Mouse (Mus musculus) lung, postnatal 4 days (tissue): ENCODE measurements around the gene Xlr5a.
A peak's percentile ranks its signal among the peaks of the same experiment; 100 is the strongest.
"Not testable (repeated sequence)": the region's sequence is repeated elsewhere in the genome, so short reads cannot be mapped to it uniquely, and the experiment has no call there.

Experiments
- DNase-seq, 2 experiments: peaks; one replicate each; pipeline ENCODE4 v3.0.0; 2021

The Xlr5a gene

DNA sequence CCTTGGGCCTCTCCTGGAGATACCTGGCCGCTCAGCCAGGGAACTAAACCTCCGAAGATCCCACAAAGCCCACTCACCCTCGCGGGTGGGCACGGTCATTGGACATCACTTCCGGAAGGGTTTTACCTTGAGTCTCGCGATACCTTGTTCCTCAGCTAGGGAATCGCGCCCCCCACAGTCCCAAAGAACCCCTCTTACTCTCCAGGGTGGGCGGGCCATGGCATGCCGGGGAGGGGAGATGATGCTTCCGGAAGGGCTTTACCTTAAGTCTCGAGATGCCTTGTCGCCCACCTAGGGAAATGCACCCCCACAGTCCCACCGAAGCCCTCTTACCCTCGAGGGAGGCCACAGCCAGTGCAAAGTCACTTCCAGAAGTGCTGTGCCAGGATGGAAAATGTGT, at the start of gene Xlr5a, which contains the start of gene Xlr5c:
TSS of gene Xlr5a (minus strand) at position 101 of the 400 bp plus-strand sequence.
TSS of gene Xlr5c (minus strand) at position 101 of the 400 bp plus-strand sequence.
- not testable (repeated sequence) for DNase-seq

DNA sequence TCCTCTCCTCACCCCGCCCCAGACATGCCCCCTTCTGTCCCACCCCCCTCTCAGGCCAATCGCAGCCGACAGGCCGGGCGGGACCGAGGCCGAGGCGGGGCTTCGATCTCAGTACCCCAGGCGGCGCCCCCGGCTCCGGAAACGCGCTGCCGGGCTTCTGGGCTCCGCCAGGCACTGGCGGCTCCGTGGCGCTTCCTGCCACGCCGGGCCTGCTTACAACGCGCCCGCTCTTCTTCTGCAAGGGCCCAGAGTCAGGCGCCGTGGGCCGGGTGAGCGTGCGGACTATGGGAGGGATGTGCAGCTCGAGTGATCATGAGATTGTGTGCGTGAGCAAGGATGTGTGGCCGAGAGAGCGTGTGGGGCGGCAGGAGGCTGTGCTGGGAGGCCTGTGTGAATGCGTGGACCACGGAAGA, 49.7 kb upstream of the Xlr5a start, which contains the start of gene Zfp275:
TSS of gene Zfp275 (plus strand) at position 139 of the 413 bp plus-strand sequence.
- DNase-seq, result peak; percentile 83 to 90

DNA sequence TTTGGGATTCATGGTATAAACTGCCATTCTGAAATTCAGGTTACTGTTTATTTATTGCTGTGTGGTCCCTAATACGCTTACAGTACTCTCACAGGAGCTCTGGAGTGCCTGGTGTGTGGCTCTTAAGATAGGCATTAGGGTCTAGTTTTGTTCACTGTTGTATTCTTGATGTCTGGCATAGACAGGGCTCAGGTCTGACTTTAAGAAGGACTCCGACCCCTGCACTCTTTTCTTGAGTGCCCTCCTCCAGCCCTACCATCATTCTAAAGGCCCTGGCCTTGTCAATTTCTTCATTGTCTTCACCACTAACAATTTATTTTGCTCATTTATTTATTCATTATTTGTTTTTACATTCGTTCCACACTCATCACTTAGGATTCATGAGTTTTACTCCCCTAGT, 49.3 kb upstream of the Xlr5a start:
- no peak for DNase-seq

DNA sequence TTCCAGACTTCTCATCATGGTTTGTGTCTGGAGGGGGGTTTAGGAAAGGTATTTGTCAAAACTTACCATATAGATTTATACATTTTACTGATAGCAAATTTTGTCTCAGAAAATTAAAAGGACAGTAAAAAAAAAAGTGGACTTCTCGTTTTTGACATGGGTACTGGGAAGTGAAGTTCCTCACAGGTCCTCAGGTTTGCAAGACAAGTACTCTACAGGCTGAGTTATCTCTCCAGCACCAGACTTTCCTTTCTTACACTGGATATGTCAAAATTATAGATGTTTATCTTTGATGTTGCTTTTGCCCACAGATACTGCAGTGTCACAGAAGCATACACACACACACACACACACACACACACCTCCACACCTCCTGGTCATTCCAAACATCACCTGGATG, 48.7 kb upstream of the Xlr5a start:
- no peak for DNase-seq

DNA sequence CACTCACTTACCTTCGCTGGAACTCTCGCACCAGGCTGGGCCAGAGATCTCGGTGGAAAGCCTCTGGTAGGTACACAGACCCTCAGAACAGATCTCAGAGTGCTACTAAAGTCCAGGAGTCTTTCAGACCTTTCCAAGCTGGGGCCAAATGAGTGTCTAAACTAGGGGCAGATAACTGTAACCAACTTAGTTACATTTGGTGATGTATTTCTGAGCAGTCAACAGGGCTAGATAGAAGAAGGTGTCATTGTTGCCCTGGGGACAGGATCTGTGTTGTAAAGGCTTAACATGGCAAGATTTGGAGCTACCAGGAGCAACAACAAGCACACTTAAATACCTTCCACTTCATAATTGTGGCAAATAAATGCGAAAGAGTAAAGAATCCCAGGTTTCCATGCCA, 44.0 kb upstream of the Xlr5a start, which contains the start of gene Gm45015:
TSS of gene Gm45015 (minus strand) at position 101 of the 400 bp plus-strand sequence.
- no peak for DNase-seq

DNA sequence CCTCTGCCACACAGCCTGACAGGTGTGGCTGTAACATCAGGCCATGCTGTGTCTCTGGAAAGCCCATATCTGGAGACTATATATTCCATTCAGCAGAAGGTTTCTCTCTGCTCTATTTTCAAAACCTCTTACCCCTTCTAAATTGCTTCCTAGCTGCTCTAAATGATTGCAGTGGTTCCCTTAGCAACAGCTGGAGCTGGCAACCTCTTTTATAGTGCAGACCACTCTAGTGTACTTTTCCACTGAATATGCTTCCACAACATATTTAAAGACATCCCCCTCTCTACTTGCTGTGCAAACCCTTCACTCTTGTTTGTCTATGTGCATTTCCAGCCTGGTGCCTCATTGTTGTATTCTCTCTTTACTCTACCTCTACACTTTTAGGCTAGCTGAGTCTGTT, 40.8 kb upstream of the Xlr5a start:
- DNase-seq, result no peak

DNA sequence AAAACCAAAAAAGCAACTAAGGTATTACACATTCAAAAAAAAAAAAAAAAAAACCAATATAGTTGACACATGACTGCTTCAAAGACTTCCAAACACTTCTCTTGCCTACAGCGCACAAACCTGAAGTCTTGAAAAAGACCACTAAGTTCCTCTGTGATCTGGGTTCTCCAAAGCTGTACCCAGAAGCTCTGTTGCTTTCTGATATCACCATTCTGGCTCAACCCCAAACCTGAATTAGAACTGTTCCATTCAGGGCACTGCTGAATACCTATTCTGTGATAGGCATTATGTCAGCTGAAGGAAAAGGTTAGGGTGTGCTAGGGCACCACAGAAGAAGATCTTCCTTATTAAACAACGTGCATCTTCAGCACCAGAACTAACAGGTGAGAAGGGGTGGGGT, 34.4 kb upstream of the Xlr5a start:
- DNase-seq, result no peak

DNA sequence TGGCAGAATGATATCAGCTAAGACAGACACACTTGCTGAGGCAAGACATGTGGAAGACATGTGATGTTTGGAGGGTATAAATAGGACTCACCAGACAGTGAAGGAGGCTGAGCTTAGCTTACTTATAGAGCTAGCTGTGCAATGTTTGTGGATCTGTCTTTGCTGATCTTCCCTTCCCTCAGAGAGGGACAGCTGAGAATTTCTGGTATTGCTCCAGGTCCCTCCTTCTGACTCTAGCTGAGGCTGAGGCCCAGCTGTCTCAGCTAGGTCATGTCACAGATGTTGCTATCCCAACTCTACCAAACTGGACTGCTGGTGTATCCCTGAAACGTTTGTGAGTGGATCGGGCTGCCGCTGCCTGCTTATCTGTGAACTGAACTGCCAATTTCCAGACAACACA, 28.3 kb upstream of the Xlr5a start:
- no peak for DNase-seq

DNA sequence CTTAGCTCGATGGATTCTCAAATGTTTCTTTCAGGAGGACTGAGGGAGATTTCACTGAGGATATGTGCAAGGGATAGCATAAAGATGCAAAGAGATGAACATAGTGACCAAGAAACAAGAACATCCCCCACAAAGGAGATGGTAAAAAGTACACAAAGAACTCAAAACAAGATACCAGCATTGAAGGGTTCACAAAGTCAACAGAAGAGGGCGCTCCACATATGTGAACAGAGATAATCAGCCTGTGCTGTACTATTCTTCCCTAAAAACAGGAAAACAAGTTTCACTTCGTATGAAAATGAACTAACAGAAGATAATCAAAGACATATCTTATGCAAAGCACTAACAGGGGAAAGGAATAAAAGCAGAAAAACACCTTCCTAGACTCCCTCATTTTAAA, 19.7 kb upstream of the Xlr5a start:
- peak in 1 of 2 experiments; percentile 9 for DNase-seq

DNA sequence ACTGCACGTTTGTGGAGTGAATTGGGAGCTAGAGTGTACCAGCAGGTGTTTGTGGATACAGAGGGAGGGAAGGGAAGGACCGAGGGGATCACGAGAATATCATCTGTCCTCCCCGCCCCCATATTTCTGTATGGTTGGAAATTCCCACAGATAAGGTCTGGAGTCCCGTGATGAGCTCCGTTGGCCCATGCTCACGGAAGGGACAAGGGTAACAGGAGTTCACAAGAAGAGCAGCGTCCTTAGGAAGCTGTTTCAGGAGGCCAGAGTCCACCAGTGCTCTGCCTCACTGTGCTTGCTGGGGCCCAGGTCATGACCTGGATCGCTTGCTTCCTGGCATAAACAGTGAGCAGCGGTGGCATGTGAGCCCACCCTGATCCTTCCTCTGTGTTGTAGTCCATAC, 3.0 kb upstream of the Xlr5a start:
- DNase-seq, result not testable (repeated sequence)

DNA sequence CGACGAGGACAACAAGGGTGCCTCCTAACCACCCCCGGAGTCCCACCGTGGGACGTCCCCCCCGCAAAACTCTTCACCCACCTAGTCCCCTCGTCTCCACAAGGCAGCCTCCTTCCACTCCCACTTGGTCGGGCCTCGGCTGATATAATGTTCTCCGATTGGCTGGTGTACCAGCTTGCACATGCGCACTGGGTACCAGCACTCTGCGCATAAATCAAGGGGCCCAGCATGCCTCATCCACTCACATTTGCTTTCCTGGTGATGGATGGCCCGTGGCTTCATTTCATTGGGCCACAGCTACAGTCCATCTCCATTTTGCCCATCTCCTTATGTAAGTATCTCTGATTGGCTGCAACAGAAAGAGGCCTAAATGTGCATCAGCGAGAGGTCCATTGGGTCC, 27.5 kb downstream of the Xlr5a start, which contains the start of gene Xlr3c:
TSS of gene Xlr3c (minus strand) at position 121 of the 400 bp plus-strand sequence.
- DNase-seq, result not testable (repeated sequence)

DNA sequence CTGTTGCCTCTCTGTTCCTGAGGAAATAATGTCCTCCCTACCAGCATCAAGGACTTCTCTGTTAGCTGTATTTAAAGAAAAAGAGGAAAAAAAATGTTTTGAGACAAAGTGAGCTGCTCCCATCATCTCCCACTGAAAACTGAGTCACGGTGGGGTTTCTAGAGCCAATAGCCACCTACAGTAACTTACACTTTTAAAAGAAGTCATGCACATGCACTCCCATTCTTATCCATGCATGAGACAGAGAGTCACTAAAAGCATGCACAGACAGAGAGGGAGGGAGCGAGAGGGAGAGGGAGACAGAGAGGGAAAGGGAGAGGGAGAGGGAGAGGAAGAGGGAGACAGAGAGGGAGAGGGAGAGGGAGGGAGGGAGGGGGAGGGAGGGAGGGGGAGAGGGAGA, 30.3 kb downstream of the Xlr5a start:
- DNase-seq, result not testable (repeated sequence)

DNA sequence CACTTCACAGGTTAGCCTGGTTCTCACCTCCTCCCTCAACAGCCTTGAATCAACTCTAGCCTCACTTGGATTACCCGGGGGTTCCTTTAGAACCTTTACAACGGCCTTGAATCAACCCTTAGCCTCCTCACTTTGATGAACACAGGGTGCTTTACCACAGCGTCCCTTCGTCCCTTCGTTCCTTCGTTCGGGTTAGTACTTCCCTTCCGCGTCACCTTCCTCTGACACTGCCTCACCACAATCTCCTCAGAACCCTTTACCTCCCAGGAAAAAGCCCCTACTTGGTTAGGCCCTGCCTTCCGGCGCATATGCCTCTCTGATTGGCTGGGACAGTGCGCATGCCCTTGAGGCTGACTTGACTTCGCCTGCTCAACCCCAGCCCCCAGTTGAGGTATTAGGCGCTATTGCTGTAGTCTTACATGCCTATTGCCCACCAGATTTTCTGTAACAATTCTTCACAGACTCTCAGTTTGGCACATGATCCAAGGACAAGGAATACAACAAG, 49.9 kb downstream of the Xlr5a start, which contains the start of gene Xlr4c:
TSS of gene Xlr4c (minus strand) at position 310 of the 505 bp plus-strand sequence.
- not testable (repeated sequence) for DNase-seq

DNA sequence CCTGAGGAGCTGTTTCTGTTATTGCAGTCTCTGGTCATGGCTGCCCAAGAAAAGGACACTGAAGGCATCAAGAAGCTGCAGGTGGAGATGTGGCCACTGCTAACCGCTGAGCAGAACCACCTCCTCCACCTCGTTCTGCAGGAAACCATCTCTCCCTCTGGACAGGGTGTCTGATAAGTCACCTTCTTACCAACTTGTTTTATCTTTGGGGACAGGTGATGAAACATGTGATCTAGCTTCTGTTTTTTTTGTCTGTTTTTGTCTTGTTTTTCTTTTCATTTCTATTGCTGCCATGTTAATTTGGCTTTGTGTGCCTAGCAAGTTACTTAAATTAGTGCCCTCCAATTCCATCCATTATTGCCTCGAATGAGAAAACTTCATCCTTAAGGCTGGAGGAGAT, 63.5 kb downstream of the Xlr5a start:
- DNase-seq, result no peak

DNA sequence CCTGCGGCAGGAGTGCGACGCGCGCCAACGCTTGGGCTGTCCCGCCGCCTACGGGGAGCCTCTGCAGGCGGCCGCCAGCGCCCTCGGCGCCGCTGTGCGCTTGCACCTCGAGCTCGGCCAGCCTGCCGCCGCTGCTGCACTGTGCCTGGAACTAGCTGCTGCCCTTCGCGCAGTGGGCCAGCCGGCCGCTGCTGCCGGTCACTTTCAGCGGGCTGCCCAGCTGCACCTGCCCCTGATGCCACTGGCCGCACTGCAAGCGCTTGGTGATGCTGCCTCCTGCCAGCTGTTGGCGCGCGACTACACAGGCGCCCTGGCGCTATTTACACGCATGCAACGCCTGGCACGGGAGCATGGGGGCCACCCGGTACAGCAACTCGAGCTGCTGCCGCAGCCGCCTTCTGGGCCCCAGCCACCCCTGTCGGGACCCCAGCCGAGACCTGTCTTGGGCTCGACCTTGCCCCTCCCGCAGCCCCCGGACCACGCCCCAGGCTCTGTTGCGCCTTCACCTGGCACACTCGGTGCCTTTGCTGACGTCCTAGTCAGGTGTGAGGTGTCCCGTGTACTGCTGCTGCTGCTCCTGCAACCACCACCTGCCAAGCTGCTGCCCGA, 64.1 kb downstream of the Xlr5a start:
- DNase-seq, result peak; percentile 62 to 72

DNA sequence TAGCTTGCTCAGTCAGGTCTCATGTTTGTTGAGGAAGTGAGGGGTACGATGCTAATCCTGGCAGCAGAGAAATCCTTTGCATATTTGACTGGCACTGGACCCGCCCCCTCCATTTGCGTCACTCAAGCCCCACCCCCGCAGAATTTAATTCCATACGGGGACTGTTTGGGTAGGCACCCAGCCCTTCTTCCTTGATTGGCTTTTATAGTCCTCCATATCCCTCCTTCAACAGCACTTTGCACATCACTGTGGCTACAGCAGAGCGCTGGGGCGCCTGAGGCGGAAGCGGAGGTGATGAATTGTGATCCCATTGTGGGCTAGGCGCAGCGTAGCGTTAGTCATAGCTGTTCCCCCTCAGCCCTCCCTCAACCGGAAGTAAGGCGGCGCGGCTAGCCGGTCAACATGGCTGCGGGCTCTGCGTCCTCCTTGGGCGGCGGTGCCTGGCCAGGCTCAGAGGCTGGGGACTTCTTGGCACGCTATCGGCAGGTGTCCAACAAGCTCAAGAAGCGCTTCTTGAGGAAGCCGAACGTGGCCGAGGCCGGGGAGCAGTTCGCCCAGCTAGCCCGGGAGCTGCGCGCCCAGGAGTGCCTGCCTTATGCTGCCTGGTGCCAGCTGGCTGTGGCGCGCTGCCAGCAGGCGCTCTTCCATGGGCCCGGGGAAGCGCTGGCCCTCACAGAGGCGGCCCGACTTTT, 64.7 kb downstream of the Xlr5a start, which contains the start of gene F8a:
TSS of gene F8a (plus strand) at position 378 of the 692 bp plus-strand sequence.
- DNase-seq, result peak; percentile 84 to 89

DNA sequence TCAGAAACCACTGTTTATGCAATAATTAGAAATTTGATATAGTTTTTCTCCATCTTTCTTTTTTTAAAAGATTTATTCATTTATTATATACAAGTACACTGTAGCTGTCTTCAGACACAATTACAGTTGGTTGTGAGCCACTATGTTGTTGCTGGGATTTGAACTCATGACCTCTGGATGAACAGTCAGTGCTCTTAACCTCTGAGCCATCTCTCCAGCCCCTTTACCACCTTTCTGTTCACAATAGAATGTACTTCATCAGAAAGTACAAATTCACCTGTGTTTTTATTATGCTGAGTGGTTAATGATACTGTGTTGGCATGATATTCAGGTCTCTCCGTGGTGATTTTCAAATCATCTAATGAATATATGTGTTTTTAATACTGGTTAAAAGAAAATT, 67.4 kb downstream of the Xlr5a start:
- DNase-seq, result no peak

DNA sequence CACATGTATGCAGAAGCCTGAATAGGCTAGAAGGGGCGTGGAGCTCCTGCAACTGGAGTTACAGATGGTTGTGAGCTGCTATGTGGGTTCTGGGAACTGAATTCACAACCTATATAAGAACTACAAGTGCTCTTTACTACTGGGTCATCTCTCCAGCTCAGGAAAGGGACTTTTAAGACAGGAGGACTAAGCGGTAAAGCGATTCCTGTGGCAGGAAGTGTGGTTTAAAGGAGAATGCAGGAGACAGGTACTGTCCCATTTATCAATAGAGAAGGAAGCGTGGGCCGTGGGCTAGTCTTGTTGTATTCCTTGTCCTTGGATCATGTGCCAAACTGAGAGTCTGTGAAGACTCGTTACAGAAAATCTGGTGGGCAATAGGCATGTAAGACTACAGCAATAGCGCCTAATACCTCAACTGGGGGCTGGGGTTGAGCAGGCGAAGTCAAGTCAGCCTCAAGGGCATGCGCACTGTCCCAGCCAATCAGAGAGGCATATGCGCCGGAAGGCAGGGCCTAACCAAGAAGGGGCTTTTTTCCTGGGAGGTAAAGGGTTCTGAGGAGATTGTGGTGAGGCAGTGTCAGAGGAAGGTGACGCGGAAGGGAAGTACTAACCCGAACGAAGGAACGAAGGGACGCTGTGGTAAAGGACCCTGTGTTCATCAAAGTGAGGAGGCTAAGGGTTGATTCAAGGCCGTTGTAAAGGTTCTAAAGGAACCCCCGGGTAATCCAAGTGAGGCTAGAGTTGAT, 78.8 kb downstream of the Xlr5a start, which contains the start of gene Xlr4b:
TSS of gene Xlr4b (plus strand) at position 515 of the 746 bp plus-strand sequence.
- DNase-seq, result not testable (repeated sequence)

DNA sequence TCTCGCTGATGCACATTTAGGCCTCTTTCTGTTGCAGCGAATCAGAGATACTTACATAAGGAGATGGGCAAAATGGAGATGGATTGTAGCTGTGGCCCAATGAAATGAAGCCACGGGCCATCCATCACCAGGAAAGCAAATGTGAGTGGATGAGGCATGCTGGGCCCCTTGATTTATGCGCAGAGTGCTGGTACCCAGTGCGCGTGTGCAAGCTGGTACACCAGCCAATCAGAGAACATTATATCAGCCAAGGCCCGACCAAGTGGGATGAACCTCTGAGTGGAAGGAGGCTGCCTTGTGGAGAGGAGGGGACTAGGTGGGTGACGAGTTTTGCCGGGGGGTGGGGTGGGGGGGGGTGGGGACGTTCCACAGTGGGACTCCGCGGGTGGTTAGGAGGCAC, 100.8 kb downstream of the Xlr5a start, which contains the start of gene Xlr3b:
TSS of gene Xlr3b (plus strand) at position 274 of the 400 bp plus-strand sequence.
- DNase-seq, result peak in 1 of 2 experiments; percentile 72

DNA sequence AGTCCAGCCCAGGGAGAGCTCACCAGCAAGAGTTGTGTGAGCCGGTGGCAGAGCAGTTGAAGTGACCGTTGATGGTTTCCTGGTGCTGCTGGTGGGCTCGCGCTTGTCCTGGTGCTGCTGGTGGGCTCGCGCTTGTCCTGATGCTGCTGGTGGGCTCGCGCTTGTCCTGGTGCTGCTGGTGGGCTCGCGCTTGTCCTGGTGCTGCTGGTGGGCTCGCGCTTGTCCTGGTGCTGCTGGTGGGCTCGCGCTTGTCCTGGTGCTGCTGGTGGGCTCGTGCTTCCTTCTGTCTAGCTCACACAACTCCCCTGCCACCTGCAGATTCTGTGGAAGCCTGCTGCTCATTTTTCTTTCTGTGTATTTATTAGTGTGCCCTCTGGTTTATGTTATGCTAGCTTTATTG, 115.9 kb downstream of the Xlr5a start, which contains the start of gene Spin2d:
TSS of gene Spin2d (minus strand) at position 101 of the 400 bp plus-strand sequence.
- DNase-seq, result not testable (repeated sequence)

DNA sequence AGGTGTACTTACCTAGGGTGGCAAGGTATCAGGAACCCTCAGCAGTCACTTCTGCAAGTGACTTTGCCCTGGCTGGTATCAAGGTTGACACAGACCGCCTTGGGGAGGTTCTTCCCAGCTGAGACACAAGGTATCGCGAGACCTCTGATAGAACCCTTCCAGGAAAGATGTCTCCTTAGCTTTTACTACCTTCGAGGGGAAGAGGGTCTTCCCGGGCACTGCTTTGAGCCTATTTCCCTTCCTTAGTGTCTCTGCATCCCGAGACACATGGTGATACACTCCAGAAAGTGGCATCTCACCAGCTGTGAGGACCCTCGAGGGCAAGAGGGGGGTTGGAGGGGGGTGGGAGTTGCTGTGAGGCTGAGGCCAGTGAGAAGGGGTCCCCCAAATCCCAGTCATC, 143.4 kb downstream of the Xlr5a start, which contains the start of gene DXBay18:
TSS of gene DXBay18 (minus strand) at position 101 of the 400 bp plus-strand sequence.
- DNase-seq, result not testable (repeated sequence)

DNA sequence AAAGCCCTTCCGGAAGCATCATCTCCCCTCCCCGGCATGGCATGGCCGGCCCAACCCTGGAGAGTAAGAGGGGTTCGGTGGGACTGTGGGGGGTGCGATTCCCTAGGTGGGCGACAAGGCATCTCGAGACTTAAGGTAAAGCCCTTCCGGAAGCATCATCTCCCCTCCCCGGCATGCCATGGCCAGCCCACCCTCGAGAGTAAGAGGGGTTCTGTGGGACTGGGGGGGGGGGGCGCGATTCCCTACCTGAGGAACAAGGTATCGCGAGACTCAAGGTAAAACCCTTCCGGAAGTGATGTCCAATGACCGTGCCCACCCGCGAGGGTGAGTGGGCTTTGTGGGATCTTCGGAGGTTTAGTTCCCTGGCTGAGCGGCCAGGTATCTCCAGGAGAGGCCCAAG, 144.3 kb downstream of the Xlr5a start, which contains the start of gene Xlr5b:
TSS of gene Xlr5b (plus strand) at position 301 of the 400 bp plus-strand sequence.
- not testable (repeated sequence) for DNase-seq
